Mouse (Mus musculus) monocyte, adult 2 months (primary cell): ENCODE data around the gene Slc7a14.

Experiments
- DNase-seq, 2 experiments: peaks; one replicate each; pipeline ENCODE4 v3.0.0; 2022; ENCODE audit warnings: low spot score in 2 of 2, low read depth in 1 of 2

Slc7a14 gene

DNA sequence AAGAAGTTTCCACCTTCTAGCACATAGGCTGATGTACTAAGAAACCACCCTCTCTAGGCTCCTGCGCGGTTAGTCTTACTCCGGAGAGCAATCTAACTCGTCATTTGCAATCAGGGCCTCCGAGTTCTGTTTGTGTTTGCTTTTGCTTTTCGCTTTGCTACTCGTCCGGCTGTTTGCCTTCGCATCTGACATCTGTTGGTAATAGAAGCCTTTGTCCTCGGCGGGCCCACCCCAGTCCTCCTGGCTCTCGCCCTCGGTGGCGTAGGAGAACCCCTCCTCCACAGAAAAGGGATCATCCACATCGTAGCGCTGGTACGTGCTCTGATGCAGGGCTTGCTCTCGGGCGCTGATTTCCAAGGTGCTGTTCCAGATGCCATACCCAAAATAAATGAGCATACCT, 101.2 kb downstream of the Slc7a14 start:
- no peak for DNase-seq

- no peak for DNase-seq
These were observed 101.7 kb downstream of the Slc7a14 start for GRCm38 (mm10) chr3:31208458-31208994.

DNA sequence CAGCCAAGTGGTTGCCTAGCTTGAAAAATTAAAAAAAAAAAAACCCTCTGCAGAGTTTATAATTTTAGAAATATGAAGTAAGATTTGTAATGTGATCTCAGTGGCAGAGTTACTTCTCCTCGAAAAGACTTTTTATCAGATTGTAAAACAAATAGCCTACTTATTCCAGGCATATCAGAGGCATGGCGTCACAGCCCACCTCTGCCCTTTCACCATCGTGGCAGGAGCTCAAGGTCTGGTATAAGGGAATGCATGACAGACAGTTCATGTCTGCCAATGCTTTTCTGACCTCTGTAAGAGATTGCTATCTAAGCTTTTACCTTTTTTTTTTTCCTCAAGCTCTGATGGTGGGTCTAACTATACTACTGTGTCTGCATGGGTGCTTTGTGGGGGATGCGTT, 102.1 kb downstream of the Slc7a14 start:
- DNase-seq = no peak

- DNase-seq = no peak
These were observed 105.0 kb downstream of the Slc7a14 start for GRCm38 (mm10) chr3:31205167-31205566.

- no peak for DNase-seq
These were observed 106.2 kb downstream of the Slc7a14 start for GRCm38 (mm10) chr3:31203947-31204346.

DNA sequence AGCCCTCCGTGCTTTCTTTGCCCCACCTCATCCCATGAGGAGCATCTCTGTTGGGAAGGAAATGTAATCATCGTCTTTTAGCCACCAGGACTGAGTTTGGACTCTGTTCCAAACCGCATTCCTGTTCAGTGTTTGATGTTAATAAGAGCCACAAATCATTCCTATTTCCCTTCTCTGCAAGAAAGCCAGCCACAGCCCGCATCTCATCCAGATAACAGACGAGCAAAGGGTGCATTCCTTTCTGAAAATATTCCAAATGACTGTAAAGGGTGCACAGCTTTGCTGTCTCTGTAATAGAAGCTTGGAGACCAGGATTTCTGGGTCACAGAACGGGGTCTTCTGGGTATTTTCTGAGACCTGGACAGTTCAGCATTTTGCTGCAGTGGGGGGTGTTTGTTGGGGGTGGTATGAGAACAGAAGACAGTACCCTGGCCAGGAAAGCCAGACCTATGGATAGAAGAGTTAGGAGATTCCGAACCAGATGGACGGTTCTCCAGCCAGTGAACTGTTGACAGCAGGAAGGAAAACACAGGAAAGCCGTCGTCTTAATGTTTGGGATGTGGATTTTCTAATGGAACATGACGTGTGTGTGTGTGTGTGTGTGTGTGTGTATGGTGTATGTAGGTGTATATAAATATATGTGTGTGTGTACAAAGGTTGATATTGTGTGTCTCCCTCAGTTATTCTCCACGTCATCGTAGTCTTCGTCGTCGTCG, 110.9 kb downstream of the Slc7a14 start:
- no peak for DNase-seq

DNA sequence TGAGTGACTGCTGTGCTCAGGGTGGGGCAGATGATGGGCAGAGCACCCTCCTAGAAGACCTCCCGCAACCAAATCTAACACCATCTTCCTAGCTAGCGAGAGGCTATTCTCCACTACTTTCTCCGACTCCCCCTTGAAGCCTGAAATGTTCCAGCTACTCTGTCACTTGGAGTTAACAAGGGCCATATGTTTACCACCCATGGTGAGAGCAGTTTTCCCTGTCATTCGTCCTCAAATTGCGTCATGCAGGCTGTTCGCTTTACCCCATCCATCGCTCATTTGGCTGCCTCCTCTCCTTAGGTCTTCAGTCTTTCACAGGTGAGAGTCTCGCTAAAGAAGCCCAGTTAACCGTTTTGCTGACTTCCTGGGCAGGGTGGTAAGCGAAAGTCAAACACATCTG, 118.8 kb downstream of the Slc7a14 start:
- no peak for DNase-seq

DNA sequence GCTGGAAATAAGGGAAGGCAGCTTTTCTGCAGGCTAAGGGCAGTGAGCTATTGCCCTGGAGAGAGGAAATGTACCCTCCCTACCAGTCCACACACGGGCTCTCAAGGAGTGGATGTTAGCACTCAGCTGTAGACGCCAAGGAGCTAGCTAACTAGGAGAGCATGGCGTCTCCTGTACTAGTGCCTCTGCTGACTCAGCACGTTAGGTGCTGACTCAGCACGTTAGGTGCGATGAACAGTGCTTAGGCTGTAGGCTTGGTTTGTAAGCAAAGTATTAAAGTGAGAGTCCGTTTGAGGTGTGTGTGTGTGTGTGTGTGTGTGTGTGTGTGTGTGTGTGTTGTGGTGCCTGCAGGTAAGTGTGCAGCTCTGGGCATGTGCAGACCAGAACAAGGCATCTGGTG, 119.8 kb downstream of the Slc7a14 start:
- no peak for DNase-seq

DNA sequence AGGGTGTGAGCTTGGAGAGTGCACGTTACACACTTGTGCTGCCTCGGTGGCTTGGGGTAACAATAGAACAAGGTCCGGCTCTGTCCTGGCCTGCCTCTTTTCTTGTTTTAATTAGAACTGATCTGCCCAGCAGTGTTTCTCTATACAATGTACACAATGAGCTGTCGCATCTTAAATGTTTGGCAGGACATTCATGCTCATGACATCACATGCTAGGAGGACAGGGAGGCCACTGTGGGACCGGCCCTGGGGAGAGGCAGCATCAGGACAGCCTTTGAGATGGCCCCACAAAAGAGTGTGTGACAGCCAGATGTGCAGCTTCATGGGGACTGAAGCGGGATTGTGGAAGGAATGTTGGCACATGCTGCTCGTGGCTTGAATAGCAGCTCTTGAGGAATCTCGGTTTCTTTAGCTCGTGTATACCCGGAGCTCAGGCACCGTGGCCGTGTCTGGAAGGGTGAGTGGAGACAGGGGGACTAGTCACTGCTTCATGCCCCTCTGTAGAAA, 143.8 kb downstream of the Slc7a14 start:
- DNase-seq = no peak

DNA sequence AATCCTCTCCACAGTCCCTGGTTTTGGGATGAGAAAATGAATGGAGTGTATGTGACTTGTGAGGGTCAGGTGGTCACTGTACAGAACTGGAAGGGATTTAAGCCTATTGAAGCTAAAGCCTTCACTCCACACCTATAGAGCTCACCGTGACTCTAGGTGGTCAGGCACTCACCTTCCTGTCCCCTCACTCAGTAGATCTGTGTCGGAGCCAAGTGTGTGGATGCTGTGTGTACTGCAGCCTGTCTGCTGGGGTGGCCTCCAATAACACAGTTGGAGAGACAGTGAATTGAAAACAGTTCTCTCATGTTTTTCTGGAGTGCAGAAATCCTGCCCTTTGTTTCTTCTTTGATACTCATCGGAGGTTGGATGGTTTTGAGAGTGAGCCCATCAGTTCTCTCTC, 144.4 kb downstream of the Slc7a14 start:
- no peak for DNase-seq

DNA sequence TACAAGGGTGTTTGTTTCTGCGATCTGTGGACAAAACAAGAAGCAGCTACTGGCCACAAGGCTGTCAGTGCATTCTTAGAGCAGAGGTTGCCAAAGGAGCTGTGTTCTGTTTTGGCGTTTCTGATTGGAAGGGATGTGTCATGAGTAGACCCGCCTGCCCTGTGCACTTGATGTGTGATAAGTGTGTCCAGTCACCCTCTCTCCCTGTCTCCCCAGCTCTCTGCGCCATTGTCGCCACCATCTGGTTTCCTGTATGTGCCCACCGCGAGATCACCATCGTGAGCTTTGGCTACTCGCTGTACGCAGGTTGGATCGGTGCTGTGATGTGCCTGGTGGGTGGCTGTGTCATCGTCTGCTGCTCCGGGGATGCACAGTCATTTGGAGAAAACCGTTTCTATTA, 147.3 kb downstream of the Slc7a14 start:
- no peak for DNase-seq

DNA sequence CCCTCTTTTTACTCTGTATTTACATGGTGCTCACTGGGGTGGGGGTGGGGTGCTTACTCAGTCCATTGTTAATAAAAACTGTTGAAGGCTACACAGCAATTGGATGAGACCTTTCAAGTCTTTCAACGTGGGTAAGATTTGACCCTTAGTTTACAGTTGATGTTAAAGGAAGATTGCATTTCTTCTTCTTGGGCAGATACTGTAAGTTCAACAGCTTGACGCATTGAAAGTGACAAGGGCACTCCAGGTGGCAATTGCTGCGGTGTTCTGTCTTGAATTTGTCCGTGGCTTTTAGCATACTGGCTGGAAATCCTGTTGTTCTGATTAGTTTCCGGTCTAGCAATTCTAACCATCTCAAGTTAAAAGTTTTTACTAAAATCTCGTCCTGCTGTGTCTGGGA, 148.8 kb downstream of the Slc7a14 start:
- no peak for DNase-seq

DNA sequence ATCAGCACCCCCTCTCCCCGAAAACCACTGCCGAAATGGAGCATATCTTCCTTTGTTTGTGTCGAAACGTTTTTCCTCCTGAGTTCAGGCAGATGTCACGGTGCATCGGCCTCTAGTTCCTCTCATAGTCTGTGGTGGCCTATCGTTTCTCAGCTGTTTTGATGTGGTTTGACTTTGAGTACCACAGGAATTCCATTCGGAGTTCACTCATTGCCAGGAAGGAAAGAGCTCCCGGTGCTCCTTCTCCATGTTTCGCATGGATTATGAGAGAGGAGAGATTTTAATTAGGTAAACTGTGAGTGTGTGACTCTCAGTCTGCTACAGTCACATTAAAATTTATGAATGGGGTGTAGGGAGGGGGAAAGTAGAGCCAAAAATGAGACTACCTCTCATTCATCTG, 150.1 kb downstream of the Slc7a14 start:
- no peak for DNase-seq

GRCm38 (mm10) chr3:31157776-31158175, 152.4 kb downstream of the Slc7a14 start:
- no peak for DNase-seq

DNA sequence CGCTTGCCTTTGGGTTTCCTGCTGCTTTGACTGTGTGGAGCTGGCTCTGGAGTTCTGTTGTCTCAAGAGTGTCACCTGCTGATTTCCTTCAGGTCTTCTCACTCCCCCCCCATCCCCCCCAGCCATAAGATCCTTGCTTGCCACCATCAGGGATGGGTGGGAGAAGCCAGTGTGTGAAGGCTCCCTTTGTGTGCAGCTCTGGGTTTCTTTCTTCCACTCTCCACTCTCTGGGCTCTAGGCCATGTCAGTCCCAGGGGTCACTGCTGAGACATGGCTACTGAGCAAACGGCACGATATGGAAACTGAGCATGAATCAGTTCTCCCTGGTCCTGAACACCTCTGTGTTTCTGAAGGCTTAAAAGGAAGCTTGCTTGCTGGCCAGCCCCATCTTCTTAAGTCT, 154.1 kb downstream of the Slc7a14 start:
- no peak for DNase-seq
